Comparison of ENCODE assay signal across 8 mouse cellular contexts in the genomic region with DNA sequence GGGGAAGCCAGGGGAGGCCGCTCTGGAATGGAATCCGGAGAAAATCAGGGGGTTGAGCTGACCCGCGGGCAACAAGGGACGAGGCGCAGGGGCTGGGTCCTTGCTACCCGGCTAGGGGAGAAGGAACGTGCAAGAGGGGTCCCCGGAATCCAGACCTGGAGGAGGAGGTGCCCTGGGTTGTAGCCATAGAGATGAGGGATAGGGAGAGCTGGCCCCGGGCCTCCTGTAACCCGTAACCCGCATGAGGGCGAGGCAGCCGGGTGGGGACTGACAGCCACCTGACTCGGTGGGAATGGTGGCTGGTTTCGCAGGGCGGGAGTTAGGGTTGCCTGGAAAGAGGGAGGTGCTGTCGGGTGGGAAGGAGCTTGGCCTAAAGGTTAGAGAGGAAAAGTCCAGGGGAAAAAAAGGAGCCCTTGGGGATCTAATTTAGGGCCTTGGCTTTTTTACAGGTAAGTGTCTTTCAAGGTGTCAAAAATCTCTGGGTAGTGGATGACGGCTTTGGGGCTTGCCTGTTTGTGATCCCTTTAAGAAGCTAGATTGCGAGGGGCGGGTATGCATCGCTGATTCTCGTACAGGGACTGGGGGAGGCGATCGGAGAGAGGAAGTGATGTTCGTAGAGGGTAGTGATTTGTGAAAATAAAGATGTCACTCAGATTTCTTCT. TPM values are rescaled to one million over a fixed set of nuclear protein-coding genes. Genes with fewer than 3 reads are reported as not detected.
DNase-seq lines count a peak whose midpoint lies in the region; ATAC-seq lines count a peak whose summit lies in the region.

A gene (minus strand): TSS at position 301 of the 662 bp plus-strand sequence.

- peak; percentile 71 for DNase-seq in embryo, embryonic 10 days (ENCODE audit: low spot score)
- peak; percentile 44 to 62 for DNase-seq in gastrocnemius, postnatal 4 days (ENCODE audit: low spot score in 2 of 2)
- DNase-seq in left cerebral cortex, postnatal 36 days (ENCODE audit: low spot score in 2 of 2), result peak; percentile 63 to 72
- DNase-seq in mesoderm, embryonic 11.5 days (ENCODE audit: low read depth, low spot score), result peak; percentile 57
- DNase-seq in right cerebral cortex, postnatal 25 days, result peak; percentile 70
- peak; percentile 79 for DNase-seq in yolk sac, embryonic 10.5 days (ENCODE audit: low spot score)

- no peaks in the 10 kb centered on the region for H3K36me3 ChIP-seq in intestine, embryonic 16.5 days (ENCODE audit: control insufficient read depth, insufficient read depth, low read length)

- no peaks in the 10 kb centered on the region for H3K9me3 ChIP-seq in intestine, embryonic 16.5 days (ENCODE audit: control insufficient read depth, low read length)

- H3K27me3 ChIP-seq in intestine, embryonic 16.5 days (replicated peaks; ENCODE audit: control insufficient read depth, insufficient read depth, low read length), result no peaks in the 10 kb centered on the region

- peak within 1 kb of the TSS; percentile 83 for H3K4me2 ChIP-seq in intestine, embryonic 16.5 days (ENCODE audit: low read depth, low read length)

- peak within 1 kb of the TSS; percentile 99 for H3K4me3 ChIP-seq in intestine, embryonic 16.5 days (ENCODE audit: low read length)

- H3K4me1 ChIP-seq in intestine, embryonic 16.5 days (ENCODE audit: control insufficient read depth, insufficient read depth, low read length), result peaks cover 15% of the 10 kb centered on the region

- whole genome bisulfite sequencing in intestine, embryonic 16.5 days, result under 1% methylated on average over 26 of the region's 26 CpGs

- peak within 1 kb of the TSS; percentile 91 for H3K27ac ChIP-seq in intestine, embryonic 16.5 days (ENCODE audit: low read length)

- peak; percentile 74 for ATAC-seq in activated CD4-positive, CD25-positive, alpha-beta regulatory T cell, adult 4 months
- ATAC-seq in intestine, embryonic 16.5 days, result peak; percentile 86

- H3K9ac ChIP-seq in intestine, embryonic 16.5 days (ENCODE audit: low read depth, low read length), result peak within 1 kb of the TSS; percentile 96

- intact Hi-C loops in left cerebral cortex, postnatal 36 days (cut with DNase I), result loop anchor here (2.0 to 5.0 kb wide), 2 partner anchors 81 to 98 kb away; a partner anchor contains a TSS

RNA-seq across cellular contexts. Expression of the gene that starts here (rescaled TPM):
- not detected for polyA plus RNA-seq in activated CD4-positive, CD25-positive, alpha-beta regulatory T cell, adult 4 months (2017; shearing (Covaris generic))
- 10 to 100 TPM; 15.0 to 15.6 TPM for total RNA-seq in gastrocnemius, postnatal 4 days (2021)
- not detected in 2 replicates for polyA plus RNA-seq in intestine, embryonic 16.5 days (2015; fragmentation: Nextera tagmentation; extraction: Ambion mirVana)
- total RNA-seq in left cerebral cortex, postnatal 36 days (2021), result not detected

Comparison
In these comparisons a context has a peak if more than half of its experiments do, and no peak if none do; other contexts are left out.
1. Peak in every context shown above with its lines: DNase-seq, ATAC-seq, H3K4me3 ChIP-seq and H3K27ac ChIP-seq.
2. RNA of the gene that starts here (total RNA-seq): 15.0 to 15.6 TPM in gastrocnemius, postnatal 4 days; not detected in left cerebral cortex, postnatal 36 days; every median in the first group is over 10 times any median in the second.
3. Peak in ATAC-seq in activated CD4-positive, CD25-positive, alpha-beta regulatory T cell, adult 4 months; RNA of the gene not detected or under 1 TPM.
4. Peak in ATAC-seq, H3K4me3 ChIP-seq, H3K27ac ChIP-seq, H3K9ac ChIP-seq and H3K4me2 ChIP-seq in intestine, embryonic 16.5 days; RNA of the gene not detected or under 1 TPM.
5. Peak in DNase-seq in left cerebral cortex, postnatal 36 days; RNA of the gene not detected or under 1 TPM.